Mouse (Mus musculus) limb, embryonic 14.5 days (tissue): ENCODE measurements around the gene Dmkn. TPM values are rescaled to one million over a fixed set of nuclear protein-coding genes. Genes with fewer than 3 reads are reported as not detected.
"Not testable (repeated sequence)": the region's sequence is repeated elsewhere in the genome, so short reads cannot be mapped to it uniquely, and the experiment has no call there.

ENCODE experiments used
- ATAC-seq: fragments of 200-750 bp; cut with Nextera tagmentation; 2 replicates; pipeline ENCODE4 v1.8.0; 2017; ENCODE audit warnings: low read depth, moderate number of reproducible peaks, moderate TSS enrichment; ENCODE audit not compliant: low FRiP score
- DNase-seq: peaks from one replicate; pipeline ENCODE4 v3.0.0-alpha.2; 2015; ENCODE audit warnings: low spot score
- H3K27ac ChIP-seq: fragments of 300-500 bp; sonication (generic); replicated peaks from 2 replicates; pipeline ENCODE4 v1.5.1; 2014; ENCODE audit warnings: low read depth, mild to moderate bottlenecking, low read length, moderate library complexity, mixed read lengths
- H3K27me3 ChIP-seq: fragments of 300-500 bp; sonication (generic); 2 replicates; pipeline ENCODE4 v1.6.1; 2014; ENCODE audit warnings: low read length, mixed read lengths; ENCODE audit not compliant: control insufficient read depth, insufficient read depth
- H3K36me3 ChIP-seq: fragments of 300-500 bp; sonication (generic); 2 replicates; pipeline ENCODE4 v1.6.1; 2014; ENCODE audit warnings: mild to moderate bottlenecking, low read length, moderate library complexity, mixed read lengths; ENCODE audit not compliant: control insufficient read depth, insufficient read depth
- H3K4me1 ChIP-seq: fragments of 300-500 bp; sonication (generic); 2 replicates; pipeline ENCODE4 v1.6.1; 2014; ENCODE audit warnings: antibody characterized with exemption, low read length, mixed read lengths; ENCODE audit not compliant: control insufficient read depth, insufficient read depth
- H3K4me2 ChIP-seq: fragments of 300-500 bp; sonication (generic); replicated peaks from 2 replicates; pipeline ENCODE4 v1.6.1; 2014; ENCODE audit warnings: low read depth, mild to moderate bottlenecking, low read length, moderate library complexity; ENCODE audit not compliant: severe bottlenecking
- H3K4me3 ChIP-seq: fragments of 300-500 bp; sonication (generic); replicated peaks from 2 replicates; pipeline ENCODE4 v1.5.1; 2014; ENCODE audit warnings: low read length
- H3K9ac ChIP-seq: fragments of 300-500 bp; sonication (generic); 2 replicates; pipeline ENCODE4 v1.6.1; 2014; ENCODE audit warnings: mild to moderate bottlenecking, low read depth, low read length, moderate library complexity; ENCODE audit not compliant: severe bottlenecking
- H3K9me3 ChIP-seq: fragments of 300-500 bp; sonication (generic); 2 replicates; pipeline ENCODE4 v1.6.1; 2016; ENCODE audit warnings: low read length; ENCODE audit not compliant: control insufficient read depth
- POLR2A ChIP-seq: fragments of 200-500 bp; IDR thresholded peaks from 2 replicates; pipeline ENCODE4 v1.8.0; 2012; ENCODE audit warnings: inconsistent platforms, mild to moderate bottlenecking, moderate library complexity, borderline replicate concordance; ENCODE audit not compliant: insufficient read depth, insufficient read length; ENCODE audit errors: extremely low read depth
- WGBS: fragments of 180-500 bp; shearing (Covaris S2); extraction: QIAGEN DNeasy Blood & Tissue Kit; methylation state at CpG from one replicate; pipeline ENCODE4 v1.1.7; 2014; 5-methylcytosine and 5-hydroxymethylcytosine counted together
- polyA plus RNA-seq, 2 experiments: library from polyadenylated mRNA; depleted of rRNA in 1 of 2; stranded (reverse) in 1 of 2; unstranded in 1 of 2; fragments of >200 nt; fragmentation: Nextera tagmentation in 1 of 2; extraction: Ambion mirVana in 1 of 2; gene quantifications; 2 replicates each; pipeline versions ENCODE4 v1.2.1 to v1.2.3; 2012 to 2014

Dmkn gene
- polyA plus RNA-seq, 2 experiments = 151 to 289 TPM

GRCm38 (mm10) chr7:30736211-30736610 is 27.3 kb upstream of the Dmkn start:
- no peak overlapping the region for H3K27ac ChIP-seq
- no peaks in the 10 kb centered on the region for H3K4me1 ChIP-seq
- no peaks in the 10 kb centered on the region for H3K27me3 ChIP-seq
- no peak overlapping the region for H3K4me3 ChIP-seq
- H3K9ac ChIP-seq = no peak overlapping the region
- DNase-seq (no peak), ATAC-seq (no peak)
- no peaks in the 10 kb centered on the region for H3K9me3 ChIP-seq
- no peak overlapping the region for H3K4me2 ChIP-seq
- 98% methylated on average over 3 of the region's 3 CpGs for WGBS
- peaks cover 30% of the 10 kb centered on the region for H3K36me3 ChIP-seq
- no peak for TF ChIP-seq POLR2A

- not testable (repeated sequence) for H3K36me3 ChIP-seq, H3K9me3 ChIP-seq, H3K27ac ChIP-seq, H3K4me1 ChIP-seq, H3K9ac ChIP-seq, H3K4me3 ChIP-seq, DNase-seq, H3K4me2 ChIP-seq, H3K27me3 ChIP-seq, ATAC-seq
- 100% methylated on average over 2 of the region's 2 CpGs for WGBS
Observed at GRCm38 (mm10) chr7:30742570-30742969, 21.0 kb upstream of the Dmkn start.

GRCm38 (mm10) chr7:30743617-30744016 is 19.9 kb upstream of the Dmkn start, which contains the start of gene Gapdhs:
Gapdhs (minus strand) TSS chr7:30743681.
- not testable (repeated sequence) for H3K9ac ChIP-seq, H3K4me1 ChIP-seq, H3K27ac ChIP-seq, H3K9me3 ChIP-seq, DNase-seq, H3K4me2 ChIP-seq, ATAC-seq, H3K4me3 ChIP-seq, H3K27me3 ChIP-seq, H3K36me3 ChIP-seq
- no CpG with 5 or more reads among the region's 4 CpGs for WGBS

- H3K27ac ChIP-seq = no peak overlapping the region
- H3K27me3 ChIP-seq = no peaks in the 10 kb centered on the region
- no peaks in the 10 kb centered on the region for H3K36me3 ChIP-seq
- 37% methylated on average over 4 of the region's 4 CpGs for WGBS
- no peak for TF ChIP-seq POLR2A
- H3K4me2 ChIP-seq = no peak overlapping the region
- H3K9ac ChIP-seq = no peak overlapping the region
- no peak overlapping the region for H3K4me3 ChIP-seq
- H3K4me1 ChIP-seq = no peaks in the 10 kb centered on the region
- H3K9me3 ChIP-seq = no peaks in the 10 kb centered on the region
- DNase-seq (no peak), ATAC-seq (no peak)
Observed at GRCm38 (mm10) chr7:30744022-30744598, 19.4 kb upstream of the Dmkn start.

GRCm38 (mm10) chr7:30747525-30748204 is 15.9 kb upstream of the Dmkn start:
- no peak for TF ChIP-seq POLR2A
- H3K9me3 ChIP-seq = no peaks in the 10 kb centered on the region
- DNase-seq = no peak
- no peak overlapping the region for H3K4me3 ChIP-seq
- no peaks in the 10 kb centered on the region for H3K27me3 ChIP-seq
- no peak overlapping the region for H3K4me2 ChIP-seq
- no peak overlapping the region for H3K27ac ChIP-seq
- 82% methylated on average over 7 of the region's 7 CpGs for WGBS
- H3K36me3 ChIP-seq = no peaks in the 10 kb centered on the region
- H3K9ac ChIP-seq = no peak overlapping the region
- no peaks in the 10 kb centered on the region for H3K4me1 ChIP-seq
- ATAC-seq = no peak
